Mouse (Mus musculus) leukemia stem cell, adult 10-12 weeks (primary cell): Measurements from ENCODE around the gene Satb1. TPM values are rescaled to one million over a fixed set of nuclear protein-coding genes. Genes with fewer than 3 reads are reported as not detected.

Source experiments
- polyA plus RNA-seq: library from polyadenylated mRNA; stranded (reverse); fragments of >175 nt; gene quantifications from 2 replicates; pipeline ENCODE4 v1.2.3, GENCODE M21; 2012; ENCODE audit warnings: low replicate concordance

Satb1 gene
- 12.3 and 21.8 TPM in 2 replicates for polyA plus RNA-seq

DNA sequence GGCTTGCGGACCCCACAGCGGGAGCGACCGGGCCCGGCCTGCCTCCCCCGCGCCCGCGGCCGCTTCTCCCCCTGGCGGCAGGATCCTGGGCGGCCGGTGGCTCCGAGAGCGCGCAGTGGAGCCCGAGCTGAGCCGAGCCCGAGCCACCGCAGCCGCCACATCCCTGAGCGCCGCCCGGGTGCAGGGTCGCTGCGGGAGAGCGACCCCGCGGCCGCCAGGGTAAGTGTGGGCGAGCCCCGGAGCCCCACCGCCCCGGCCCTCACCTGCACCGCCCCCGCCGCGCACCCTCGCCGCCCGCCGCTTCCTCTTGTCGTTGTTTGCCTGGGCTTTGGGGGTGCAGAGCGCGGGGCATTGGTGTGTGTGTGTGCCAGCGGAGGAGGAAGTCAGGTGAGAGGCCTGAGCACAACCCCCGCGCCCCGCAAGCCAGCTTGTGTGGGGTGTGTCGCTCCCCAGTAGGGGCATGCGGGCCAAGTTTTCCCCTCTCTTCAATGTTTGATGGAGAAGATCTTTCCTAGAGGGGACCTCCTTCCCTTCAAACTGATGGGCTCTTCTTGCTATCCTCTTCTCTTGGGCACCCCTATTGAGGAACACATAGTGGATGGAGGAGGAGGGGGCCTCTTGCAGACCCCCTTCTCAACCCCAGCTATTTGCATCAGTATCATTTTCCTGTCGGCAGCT is at the start of gene Satb1:
TSS of gene Satb1 (minus strand) at position 391 of the 678 bp plus-strand sequence.

